Mouse (Mus musculus): ENCODE measurements around the gene Snx13. TPM values are rescaled to one million over a fixed set of nuclear protein-coding genes. Genes with fewer than 3 reads are reported as not detected.

Snx13 gene
- total and polyA plus RNA-seq, 2 experiments from 2014 or later: 25.4 to 30.4 TPM

- no peak for TF ChIP-seq CTCF (IDR thresholded peaks at IDR 0.05; ENCODE audit: low read depth)
Measured at GRCm38 (mm10) chr12:35022066-35022465, 24.9 kb upstream of the Snx13 start.

GRCm38 (mm10) chr12:35025916-35026432 lies 21.0 kb upstream of the Snx13 start:
- no peak for TF ChIP-seq CTCF (IDR thresholded peaks at IDR 0.05; ENCODE audit: low read depth)
- no peaks in the 10 kb centered on the region for H3K27me3 ChIP-seq (ENCODE audit: insufficient read depth, low read length)
- no peak overlapping the region for H3K4me2 ChIP-seq (ENCODE audit: low read depth)
- H3K36me3 ChIP-seq (ENCODE audit: insufficient read depth): no peaks in the 10 kb centered on the region
- no peak for DNase-seq
- no peak overlapping the region for H3K27ac ChIP-seq (ENCODE audit: low read depth, low read length)
- H3K9me3 ChIP-seq (ENCODE audit: low read length): no peaks in the 10 kb centered on the region
- no peak overlapping the region for H3K4me3 ChIP-seq (ENCODE audit: low read depth, low read length)
- no peak overlapping the region for H3K9ac ChIP-seq
- no peaks in the 10 kb centered on the region for H3K4me1 ChIP-seq (ENCODE audit: insufficient read depth)
- WGBS: 38% methylated on average over 4 of the region's 4 CpGs
- ATAC-seq: no peak

More at GRCm38 (mm10) chr12:35022066-35022465, 24.9 kb upstream of the Snx13 start:
- H3K4me3 ChIP-seq (ENCODE audit: low read depth, low read length): no peak overlapping the region
- H3K9ac ChIP-seq: no peak overlapping the region
- H3K9me3 ChIP-seq (ENCODE audit: low read length): no peaks in the 10 kb centered on the region
- H3K4me1 ChIP-seq (ENCODE audit: insufficient read depth): no peaks in the 10 kb centered on the region
- no peak for DNase-seq
- H3K36me3 ChIP-seq (ENCODE audit: insufficient read depth): no peaks in the 10 kb centered on the region
- 46% methylated on average over 10 of the region's 10 CpGs for WGBS
- H3K4me2 ChIP-seq (ENCODE audit: low read depth): no peak overlapping the region
- ATAC-seq: no peak
- no peak overlapping the region for H3K27ac ChIP-seq (ENCODE audit: low read depth, low read length)
- H3K27me3 ChIP-seq (ENCODE audit: insufficient read depth, low read length): no peaks in the 10 kb centered on the region

- no peak for DNase-seq
- WGBS: 30% methylated on average over 1 of the region's 1 CpGs
- no peak for ATAC-seq
Measured at GRCm38 (mm10) chr12:35027533-35027932, 19.5 kb upstream of the Snx13 start.

GRCm38 (mm10) chr12:35038668-35039570 lies 8.1 kb upstream of the Snx13 start:
- Histone ChIP-seq H3K4me1 (ENCODE audit: insufficient read depth) (no peaks in the 10 kb centered on the region), H3K36me3 (ENCODE audit: insufficient read depth) (no peaks in the 10 kb centered on the region), H3K4me2 (ENCODE audit: low read depth) (peak overlapping the region; percentile 34), H3K27me3 (ENCODE audit: insufficient read depth, low read length) (no peaks in the 10 kb centered on the region), H3K9me3 (ENCODE audit: low read length) (no peaks in the 10 kb centered on the region), H3K4me3 (ENCODE audit: low read depth, low read length) (no peak overlapping the region), H3K9ac (no peak overlapping the region), H3K27ac (ENCODE audit: low read depth, low read length) (no peak overlapping the region)
- no peak; the same call in 1 of the 2 replicates for TF ChIP-seq CTCF (IDR thresholded peaks at IDR 0.05; ENCODE audit: low read depth)
- 34% methylated on average over 14 of the region's 14 CpGs for WGBS
- DNase-seq (peak; percentile 13), ATAC-seq (peak; percentile 40; the same call in 1 of the 2 replicates)

More at GRCm38 (mm10) chr12:35027533-35027932, 19.5 kb upstream of the Snx13 start:
- H3K27ac ChIP-seq (ENCODE audit: low read depth, low read length): no peak overlapping the region
- H3K9me3 ChIP-seq (ENCODE audit: low read length): no peaks in the 10 kb centered on the region
- H3K36me3 ChIP-seq (ENCODE audit: insufficient read depth): no peaks in the 10 kb centered on the region
- H3K4me3 ChIP-seq (ENCODE audit: low read depth, low read length): no peak overlapping the region
- H3K4me2 ChIP-seq (ENCODE audit: low read depth): no peak overlapping the region
- H3K4me1 ChIP-seq (ENCODE audit: insufficient read depth): no peaks in the 10 kb centered on the region
- no peak for TF ChIP-seq CTCF (IDR thresholded peaks at IDR 0.05; ENCODE audit: low read depth)
- no peaks in the 10 kb centered on the region for H3K27me3 ChIP-seq (ENCODE audit: insufficient read depth, low read length)
- no peak overlapping the region for H3K9ac ChIP-seq

- Histone ChIP-seq H3K4me3 (ENCODE audit: low read depth, low read length) (no peak overlapping the region), H3K27me3 (ENCODE audit: insufficient read depth, low read length) (no peaks in the 10 kb centered on the region), H3K4me2 (ENCODE audit: low read depth) (no peak overlapping the region), H3K36me3 (ENCODE audit: insufficient read depth) (no peaks in the 10 kb centered on the region), H3K4me1 (ENCODE audit: insufficient read depth) (no peaks in the 10 kb centered on the region), H3K9ac (no peak overlapping the region), H3K9me3 (ENCODE audit: low read length) (no peaks in the 10 kb centered on the region), H3K27ac (ENCODE audit: low read depth, low read length) (no peak overlapping the region)
- WGBS: 88% methylated on average over 5 of the region's 5 CpGs
- no peak for DNase-seq
- ATAC-seq: no peak
- no peak for TF ChIP-seq CTCF (IDR thresholded peaks at IDR 0.05; ENCODE audit: low read depth)
Measured at GRCm38 (mm10) chr12:35039571-35039936, 7.4 kb upstream of the Snx13 start.

GRCm38 (mm10) chr12:35041964-35042363 lies 5.0 kb upstream of the Snx13 start:
- Histone ChIP-seq H3K27me3 (ENCODE audit: insufficient read depth, low read length) (no peaks in the 10 kb centered on the region), H3K36me3 (ENCODE audit: insufficient read depth) (no peaks in the 10 kb centered on the region), H3K27ac (ENCODE audit: low read depth, low read length) (no peak overlapping the region), H3K4me3 (ENCODE audit: low read depth, low read length) (no peak overlapping the region), H3K4me2 (ENCODE audit: low read depth) (no peak overlapping the region), H3K9me3 (ENCODE audit: low read length) (no peaks in the 10 kb centered on the region), H3K4me1 (ENCODE audit: insufficient read depth) (no peaks in the 10 kb centered on the region), H3K9ac (no peak overlapping the region)
- 75% methylated on average over 8 of the region's 8 CpGs for WGBS
- DNase-seq (no peak), ATAC-seq (no peak)
- no peak for TF ChIP-seq CTCF (IDR thresholded peaks at IDR 0.05; ENCODE audit: low read depth)

All from forebrain, postnatal 0 days (tissue).